Comparison of ENCODE assay signal across 13 mouse cellular contexts in genomic region chr10:11305365-11306053, GRCm38 (mm10). TPM values are rescaled to one million over a fixed set of nuclear protein-coding genes. Genes with fewer than 3 reads are reported as not detected.
A peak's percentile ranks its signal among the peaks of the same experiment; 100 is the strongest.
DNase-seq lines count a peak whose midpoint lies in the region; ATAC-seq and TF ChIP-seq lines count a peak whose summit lies in the region.
"Had no signal": no experiment of that assay in that cellular context is flagged by ENCODE, and none has a peak within 500 bp of the region (broad histone marks: within the 10 kb centered on the region; RNA-seq: fewer than 3 reads in every experiment).

No protein-coding gene starts in this region.

- H3K4me2 ChIP-seq in embryonic facial prominence, embryonic 14.5 days (ENCODE audit: low read depth, low read length), result no peak overlapping the region
- H3K4me2 ChIP-seq in kidney, postnatal 0 days (ENCODE audit: low read length), result no peak overlapping the region
- H3K4me2 ChIP-seq in kidney, embryonic 14.5 days (replicated peaks; ENCODE audit: low read depth, low read length), result no peak overlapping the region
- H3K4me2 ChIP-seq in midbrain, embryonic 12.5 days (replicated peaks), result no peak overlapping the region
- H3K4me2 ChIP-seq: hindbrain, embryonic 14.5 days had no signal

- H3K9ac ChIP-seq in embryonic facial prominence, embryonic 14.5 days (ENCODE audit: low read depth, low read length), result no peak overlapping the region
- no peak overlapping the region for H3K9ac ChIP-seq in kidney, postnatal 0 days (ENCODE audit: low read depth, low read length)
- H3K9ac ChIP-seq in kidney, embryonic 14.5 days (ENCODE audit: low read depth, low read length), result no peak overlapping the region
- H3K9ac ChIP-seq in midbrain, embryonic 12.5 days (replicated peaks), result no peak overlapping the region
- H3K9ac ChIP-seq: forebrain, postnatal 0 days; hindbrain, embryonic 14.5 days had no signal

- H3K27ac ChIP-seq in embryonic facial prominence, embryonic 14.5 days (replicated peaks; ENCODE audit: low read depth, low read length), result no peak overlapping the region
- no peak overlapping the region for H3K27ac ChIP-seq in embryonic facial prominence, embryonic 10.5 days (replicated peaks)
- H3K27ac ChIP-seq in kidney, postnatal 0 days, result 0 out of 2 replicates have a peak overlapping the region, but pooled peaks have one; percentile 8
- no peak overlapping the region; the same call in 1 of the 2 replicates for H3K27ac ChIP-seq in kidney, embryonic 14.5 days (ENCODE audit: low read depth, low read length)
- no peak overlapping the region for H3K27ac ChIP-seq in midbrain, embryonic 12.5 days (replicated peaks)
- H3K27ac ChIP-seq in midbrain, embryonic 10.5 days (replicated peaks), result no peak overlapping the region
- H3K27ac ChIP-seq: hindbrain, embryonic 14.5 days had no signal

- no peaks in the 10 kb centered on the region for H3K27me3 ChIP-seq in embryonic facial prominence, embryonic 14.5 days (replicated peaks; ENCODE audit: control insufficient read depth, insufficient read depth, low read length)
- H3K27me3 ChIP-seq in embryonic facial prominence, embryonic 10.5 days (replicated peaks; ENCODE audit: low read depth, poor library complexity, severe bottlenecking), result no peaks in the 10 kb centered on the region
- H3K27me3 ChIP-seq in kidney, postnatal 0 days (ENCODE audit: insufficient read depth, low read length), result no peaks in the 10 kb centered on the region
- no peaks in the 10 kb centered on the region for H3K27me3 ChIP-seq in kidney, embryonic 14.5 days (ENCODE audit: control insufficient read depth, insufficient read depth, low read length)
- no peaks in the 10 kb centered on the region for H3K27me3 ChIP-seq in midbrain, embryonic 12.5 days
- no peaks in the 10 kb centered on the region for H3K27me3 ChIP-seq in midbrain, embryonic 10.5 days (ENCODE audit: low read depth, poor library complexity, severe bottlenecking)

- no peak for TF ChIP-seq CTCF in kidney, postnatal 0 days (IDR thresholded peaks at IDR 0.05; ENCODE audit: low read depth)

- H3K36me3 ChIP-seq in embryonic facial prominence, embryonic 14.5 days (ENCODE audit: control insufficient read depth, insufficient read depth, low read length), result no peaks in the 10 kb centered on the region
- H3K36me3 ChIP-seq in embryonic facial prominence, embryonic 10.5 days (replicated peaks), result peaks cover 10% of the 10 kb centered on the region; the same call in 1 of the 2 replicates
- no peaks in the 10 kb centered on the region for H3K36me3 ChIP-seq in kidney, postnatal 0 days (ENCODE audit: insufficient read depth, low read length)
- no peaks in the 10 kb centered on the region for H3K36me3 ChIP-seq in kidney, embryonic 14.5 days (ENCODE audit: control insufficient read depth, insufficient read depth, low read length)
- H3K36me3 ChIP-seq in midbrain, embryonic 12.5 days, result no peaks in the 10 kb centered on the region
- H3K36me3 ChIP-seq in midbrain, embryonic 10.5 days, result 0 out of 2 replicates have a peak, but pooled peaks cover 10% of the 10 kb centered on the region

- ATAC-seq in embryonic facial prominence, embryonic 14.5 days (ENCODE audit: low read depth), result peak; percentile 28; the same call in 1 of the 2 replicates
- ATAC-seq in kidney, postnatal 0 days (replicated peaks; ENCODE audit: low FRiP score, low read depth), result no peak
- ATAC-seq in kidney, embryonic 14.5 days (ENCODE audit: low FRiP score, low TSS enrichment), result no peak
- ATAC-seq in midbrain, embryonic 12.5 days (ENCODE audit: low FRiP score, low read depth), result 0 out of 2 replicates have a peak, but pooled peaks have one; percentile 34
- ATAC-seq: activated CD4-positive, CD25-positive, alpha-beta regulatory T cell, adult 4 months; forebrain, postnatal 0 days had no signal

- H3K9me3 ChIP-seq in embryonic facial prominence, embryonic 14.5 days (ENCODE audit: control insufficient read depth, low read length), result no peaks in the 10 kb centered on the region
- H3K9me3 ChIP-seq in embryonic facial prominence, embryonic 10.5 days, result no peaks in the 10 kb centered on the region
- no peaks in the 10 kb centered on the region for H3K9me3 ChIP-seq in kidney, postnatal 0 days (replicated peaks; ENCODE audit: low read length)
- H3K9me3 ChIP-seq in kidney, embryonic 14.5 days (ENCODE audit: control insufficient read depth, low read length), result no peaks in the 10 kb centered on the region
- H3K9me3 ChIP-seq in midbrain, embryonic 12.5 days, result no peaks in the 10 kb centered on the region
- no peaks in the 10 kb centered on the region for H3K9me3 ChIP-seq in midbrain, embryonic 10.5 days (replicated peaks)

- no peak for DNase-seq in embryonic facial prominence, embryonic 14.5 days (ENCODE audit: low spot score)
- no peak for DNase-seq in embryonic facial prominence, embryonic 10.5 days (ENCODE audit: low spot score)
- DNase-seq in kidney, postnatal 0 days (ENCODE audit: low spot score), result peak; percentile 33
- no peak for DNase-seq in midbrain, embryonic 10.5 days (ENCODE audit: low spot score)
- DNase-seq in lung, postnatal 36 days, result peak; percentile 57
- no peak for DNase-seq in urinary bladder, adult 18-20 months (ENCODE audit: low spot score in 2 of 2)
- DNase-seq: forebrain, postnatal 0 days; liver; right cerebral cortex, adult 18-20 months had no signal

- no peak overlapping the region for H3K4me3 ChIP-seq in embryonic facial prominence, embryonic 14.5 days (ENCODE audit: low read depth, low read length)
- H3K4me3 ChIP-seq in embryonic facial prominence, embryonic 10.5 days, result no peak overlapping the region
- H3K4me3 ChIP-seq in kidney, postnatal 0 days (replicated peaks; ENCODE audit: low read depth, low read length), result no peak overlapping the region
- H3K4me3 ChIP-seq in kidney, embryonic 14.5 days (ENCODE audit: low read length), result no peak overlapping the region
- H3K4me3 ChIP-seq in midbrain, embryonic 12.5 days, result no peak overlapping the region
- no peak overlapping the region for H3K4me3 ChIP-seq in midbrain, embryonic 10.5 days

- H3K4me1 ChIP-seq in embryonic facial prominence, embryonic 14.5 days (ENCODE audit: control insufficient read depth, insufficient read depth, low read length), result no peaks in the 10 kb centered on the region
- H3K4me1 ChIP-seq in embryonic facial prominence, embryonic 10.5 days, result no peaks in the 10 kb centered on the region
- peaks cover 5% of the 10 kb centered on the region; the same call in 1 of the 2 replicates for H3K4me1 ChIP-seq in kidney, postnatal 0 days (replicated peaks; ENCODE audit: insufficient read depth, low read length)
- no peaks in the 10 kb centered on the region for H3K4me1 ChIP-seq in kidney, embryonic 14.5 days (ENCODE audit: control insufficient read depth, insufficient read depth, low read length)
- H3K4me1 ChIP-seq in midbrain, embryonic 12.5 days, result no peaks in the 10 kb centered on the region
- H3K4me1 ChIP-seq in midbrain, embryonic 10.5 days, result no peaks in the 10 kb centered on the region

- 73% methylated on average over 9 of the region's 9 CpGs for WGBS in embryonic facial prominence, embryonic 14.5 days
- 84% methylated on average over 9 of the region's 9 CpGs for WGBS in embryonic facial prominence, embryonic 10.5 days
- WGBS in kidney, postnatal 0 days, result 63% methylated on average over 9 of the region's 9 CpGs
- 61% methylated on average over 9 of the region's 9 CpGs for WGBS in kidney, embryonic 14.5 days
- WGBS in midbrain, embryonic 12.5 days, result 89% methylated on average over 9 of the region's 9 CpGs
- 92% methylated on average over 9 of the region's 9 CpGs for WGBS in midbrain, embryonic 10.5 days

RNA-seq across cellular contexts. Expression of gene Fbxo30, which starts 24.4 kb away (rescaled TPM):
- polyA plus RNA-seq in embryonic facial prominence, embryonic 14.5 days (2014; fragmentation: Nextera tagmentation; extraction: Ambion mirVana), result 21.4 and 24.2 TPM in 2 replicates
- polyA plus RNA-seq in embryonic facial prominence, embryonic 10.5 days (2016; fragmentation: Nextera tagmentation; extraction: Ambion mirVana), result 52.5 and 53.4 TPM in 2 replicates
- 18.8 and 20.1 TPM in 2 replicates for polyA plus RNA-seq in kidney, postnatal 0 days (2015; fragmentation: Nextera tagmentation; extraction: Ambion mirVana)
- 13.6 and 30.4 TPM in 2 replicates for polyA plus RNA-seq in kidney, embryonic 14.5 days (2014; fragmentation: Nextera tagmentation; extraction: Ambion mirVana)
- polyA plus RNA-seq in midbrain, embryonic 12.5 days (2016; fragmentation: Nextera tagmentation; extraction: Ambion mirVana), result 51.0 and 53.5 TPM in 2 replicates
- polyA plus RNA-seq in midbrain, embryonic 10.5 days (2016; fragmentation: Nextera tagmentation; extraction: Ambion mirVana), result 49.9 and 51.9 TPM in 2 replicates

RNA-seq across cellular contexts. Expression of gene Epm2a, which starts 37.7 kb away (rescaled TPM):
- polyA plus RNA-seq in embryonic facial prominence, embryonic 14.5 days (2014; fragmentation: Nextera tagmentation; extraction: Ambion mirVana), result 0.90 and 1.0 TPM in 2 replicates
- polyA plus RNA-seq in embryonic facial prominence, embryonic 10.5 days (2016; fragmentation: Nextera tagmentation; extraction: Ambion mirVana), result 0.50 and 0.66 TPM in 2 replicates
- polyA plus RNA-seq in kidney, postnatal 0 days (2015; fragmentation: Nextera tagmentation; extraction: Ambion mirVana), result 0.65 and 0.87 TPM in 2 replicates
- polyA plus RNA-seq in kidney, embryonic 14.5 days (2014; fragmentation: Nextera tagmentation; extraction: Ambion mirVana), result 0.76 and 0.93 TPM in 2 replicates
- polyA plus RNA-seq in midbrain, embryonic 12.5 days (2016; fragmentation: Nextera tagmentation; extraction: Ambion mirVana), result 1.6 and 2.5 TPM in 2 replicates
- 0.64 and 0.73 TPM in 2 replicates for polyA plus RNA-seq in midbrain, embryonic 10.5 days (2016; fragmentation: Nextera tagmentation; extraction: Ambion mirVana)
- polyA plus RNA-seq: activated CD4-positive, CD25-positive, alpha-beta regulatory T cell, adult 4 months had no signal

Comparison
In these comparisons a context has a peak if more than half of its experiments do, and no peak if none do; other contexts are left out.
1. ATAC-seq: peak in embryonic facial prominence, embryonic 14.5 days (single experiment) and midbrain, embryonic 12.5 days (single experiment); none in kidney, postnatal 0 days (single experiment) and kidney, embryonic 14.5 days (single experiment).
2. DNase-seq: peak in kidney, postnatal 0 days (single experiment) and lung, postnatal 36 days (single experiment); none in embryonic facial prominence, embryonic 14.5 days (single experiment), embryonic facial prominence, embryonic 10.5 days (single experiment), midbrain, embryonic 10.5 days (single experiment) and urinary bladder, adult 18-20 months (0 of 2).